Mouse (Mus musculus): ENCODE data around the gene Tmem138. TPM values are rescaled to one million over a fixed set of nuclear protein-coding genes. Genes with fewer than 3 reads are reported as not detected.

Tmem138 gene
- 1 to 10 TPM; 2.6 to 3.1 TPM for total RNA-seq (2021)

GRCm38 (mm10) chr19:10576690-10577561, at the start of gene Tmem138, which contains the start of gene Cyb561a3:
TSS of gene Tmem138 (minus strand) at chr19:10577362.
TSS of gene Cyb561a3 (plus strand) at chr19:10577172.
- DNase-seq, result peak; percentile 90 to 95
- intact Hi-C loops (cut with DNase I), result loop anchor here (1.0 to 2.0 kb wide), 3 partner anchors 21 to 54 kb away; partner anchors contain the start of gene Tmem216

- DNase-seq, result no peak
Observed at GRCm38 (mm10) chr19:10608573-10609240, 31.5 kb upstream of the Tmem138 start.

GRCm38 (mm10) chr19:10605901-10606622, 28.9 kb upstream of the Tmem138 start:
- no peak for DNase-seq

More at GRCm38 (mm10) chr19:10608573-10609240, 31.5 kb upstream of the Tmem138 start:
- intact Hi-C loops (cut with DNase I), result no loop called here

GRCm38 (mm10) chr19:10605293-10605900, 28.2 kb upstream of the Tmem138 start, which contains the start of the genes Ddb1 and Tkfc:
TSS of gene Ddb1 (plus strand) at chr19:10605327.
TSS of gene Tkfc (minus strand) at chr19:10605654.
- intact Hi-C loops (cut with DNase I), result loop anchor here (1.0 kb wide), 1 partner anchor 49 kb away; the partner anchor contains the start of gene Tmem216
- peak; percentile 98 to 99 for DNase-seq

More at GRCm38 (mm10) chr19:10605901-10606622, 28.9 kb upstream of the Tmem138 start:
- intact Hi-C loops (cut with DNase I), result loop anchor here (1.0 kb wide), 1 partner anchor 50 kb away; the partner anchor contains the start of gene Tmem216

GRCm38 (mm10) chr19:10604534-10604933, 27.4 kb upstream of the Tmem138 start:
- DNase-seq, result no peak
- intact Hi-C loops (cut with DNase I), result no loop called here

- no peak for DNase-seq
Observed at GRCm38 (mm10) chr19:10603660-10604523, 26.7 kb upstream of the Tmem138 start.

GRCm38 (mm10) chr19:10602787-10603186, 25.6 kb upstream of the Tmem138 start:
- peak; percentile 89 to 91 for DNase-seq
- intact Hi-C loops (cut with DNase I), result loop anchor here (1.0 kb wide), 1 partner anchor 25 kb away; the partner anchor contains the start of genes Cyb561a3 and Tmem138

More at GRCm38 (mm10) chr19:10603660-10604523, 26.7 kb upstream of the Tmem138 start:
- intact Hi-C loops (cut with DNase I), result no loop called here

GRCm38 (mm10) chr19:10602247-10602769, 25.1 kb upstream of the Tmem138 start:
- DNase-seq, result no peak
- intact Hi-C loops (cut with DNase I), result loop anchor here (1.0 kb wide), 1 partner anchor 25 kb away; the partner anchor contains the start of genes Cyb561a3 and Tmem138

- no peak for DNase-seq
- intact Hi-C loops (cut with DNase I), result no loop called here
Observed at GRCm38 (mm10) chr19:10599648-10600047, 22.5 kb upstream of the Tmem138 start.

- no peak for DNase-seq
- intact Hi-C loops (cut with DNase I), result no loop called here
Observed at GRCm38 (mm10) chr19:10598188-10598587, 21.0 kb upstream of the Tmem138 start.

- intact Hi-C loops (cut with DNase I), result no loop called here
- no peak for DNase-seq
Observed at GRCm38 (mm10) chr19:10591659-10592377, 14.7 kb upstream of the Tmem138 start.

- intact Hi-C loops (cut with DNase I), result no loop called here
- DNase-seq, result no peak
Observed at GRCm38 (mm10) chr19:10590301-10590700, 13.1 kb upstream of the Tmem138 start.

GRCm38 (mm10) chr19:10589127-10589857, 12.1 kb upstream of the Tmem138 start:
- intact Hi-C loops (cut with DNase I), result no loop called here

GRCm38 (mm10) chr19:10587231-10587630, 10.1 kb upstream of the Tmem138 start:
- intact Hi-C loops (cut with DNase I), result no loop called here
- no peak for DNase-seq

More at GRCm38 (mm10) chr19:10589127-10589857, 12.1 kb upstream of the Tmem138 start:
- DNase-seq, result no peak

GRCm38 (mm10) chr19:10585112-10585511, 8.0 kb upstream of the Tmem138 start:
- intact Hi-C loops (cut with DNase I), result no loop called here
- DNase-seq, result no peak

GRCm38 (mm10) chr19:10583550-10584146, 6.5 kb upstream of the Tmem138 start:
- intact Hi-C loops (cut with DNase I), result no loop called here
- no peak for DNase-seq

GRCm38 (mm10) chr19:10581984-10582383, 4.8 kb upstream of the Tmem138 start:
- intact Hi-C loops (cut with DNase I), result no loop called here
- no peak for DNase-seq
